Mouse (Mus musculus) embryonic stem cell, embryonic (primary cell): Measurements from ENCODE around the gene Dnmt3b.
"Not testable (repeated sequence)": the region's sequence is repeated elsewhere in the genome, so short reads cannot be mapped to it uniquely, and the experiment has no call there.

Experiments used
- CTCF ChIA-PET, 4 experiments: fragments of 300-600 bp in 2 of 4; fragments of 350-600 bp in 2 of 4; sonication (Branson Sonifier 250); formaldehyde crosslinking; loops; one replicate each; lab custom pipeline; 2022; ENCODE audit warnings: inconsistent platforms in 2 of 4; lab: Charles Lee
- POLR2A ChIA-PET, 4 experiments: fragments of 300-600 bp in 2 of 4; fragments of 350-600 bp in 2 of 4; sonication (Branson Sonifier 250); formaldehyde crosslinking; loops; one replicate each; lab custom pipeline; 2022; ENCODE audit warnings: antibody characterized with exemption in 4 of 4, inconsistent platforms in 1 of 4; lab: Charles Lee

Gene Dnmt3b

GRCm38 (mm10) chr2:153668754-153669376 lies 19.6 kb downstream of the Dnmt3b start:
- CTCF ChIA-PET = interaction anchor here (0.6 to 1.5 kb wide), 7 partner anchors 10 to 169 kb away, joined by 3 to 8 read pairs (median 4); no protein-coding TSS in a partner anchor
- POLR2A ChIA-PET = interaction anchor here in 1 of 4 experiments (0.6 to 1.0 kb wide), 2 partner anchors 18 to 46 kb away, joined by 3 to 5 read pairs; no protein-coding TSS in a partner anchor

GRCm38 (mm10) chr2:153670111-153670510 lies 20.9 kb downstream of the Dnmt3b start:
- CTCF ChIA-PET = interaction anchor here in 1 of 4 experiments (1.0 to 1.5 kb wide), 3 partner anchors 11 to 181 kb away, joined by 4 to 8 read pairs (median 5); no protein-coding TSS in a partner anchor

DNA sequence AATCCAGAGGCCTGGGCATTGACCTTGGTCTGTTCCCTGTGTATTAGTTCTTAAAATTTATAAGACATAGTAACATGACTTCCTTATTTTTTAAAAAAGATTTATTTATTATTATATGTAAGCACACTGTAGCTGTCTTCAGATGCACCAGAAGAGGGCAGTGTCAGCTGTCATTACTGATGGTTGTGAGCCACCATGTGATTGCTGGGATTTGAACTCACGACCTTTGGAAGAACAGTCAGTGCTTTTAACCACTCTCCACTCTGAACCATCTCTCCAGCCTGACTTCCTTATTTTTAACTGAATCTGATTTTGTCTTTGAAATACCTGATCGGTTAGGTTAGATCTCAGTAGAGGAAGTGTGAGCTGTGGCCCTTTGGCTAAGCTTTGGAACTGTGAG lies 23.4 kb downstream of the Dnmt3b start:
- POLR2A ChIA-PET = interaction anchor here in 1 of 4 experiments (1.4 kb wide), 1 partner anchor 68 kb away, joined by 4 read pairs; the partner anchor contains the start of gene Mapre1

More at GRCm38 (mm10) chr2:153670111-153670510, 20.9 kb downstream of the Dnmt3b start:
- POLR2A ChIA-PET = no interaction called here

GRCm38 (mm10) chr2:153675364-153675763 lies 26.1 kb downstream of the Dnmt3b start:
- POLR2A ChIA-PET, CTCF ChIA-PET: not testable (repeated sequence)

More for the DNA sequence above, 23.4 kb downstream of the Dnmt3b start:
- CTCF ChIA-PET = interaction anchor here in 3 of 4 experiments (0.6 to 1.5 kb wide), 8 partner anchors 13 to 194 kb away, joined by 3 to 6 read pairs (median 3); no protein-coding TSS in a partner anchor

DNA sequence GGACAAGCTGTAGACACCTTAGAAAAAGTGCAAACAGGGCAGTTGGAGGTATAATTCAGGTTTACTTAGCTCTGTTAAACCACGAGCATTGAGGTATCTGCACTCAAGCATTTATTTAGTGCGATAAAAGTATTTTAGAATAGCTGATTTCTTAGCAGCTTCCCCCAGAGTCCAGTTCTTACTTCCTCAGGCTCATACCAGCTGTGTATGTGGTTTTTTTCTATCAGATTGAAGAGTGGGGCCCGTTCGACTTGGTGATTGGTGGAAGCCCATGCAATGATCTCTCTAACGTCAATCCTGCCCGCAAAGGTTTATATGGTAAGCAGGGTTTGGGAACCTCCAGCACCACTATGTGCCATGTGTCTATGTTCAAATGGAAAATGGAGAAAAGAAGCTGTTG lies 27.7 kb downstream of the Dnmt3b start:
- ChIA-PET CTCF (interaction anchor here (1.0 to 2.3 kb wide), 5 partner anchors 17 to 277 kb away, joined by 3 to 6 read pairs (median 4); no protein-coding TSS in a partner anchor), POLR2A (no interaction called here)

DNA sequence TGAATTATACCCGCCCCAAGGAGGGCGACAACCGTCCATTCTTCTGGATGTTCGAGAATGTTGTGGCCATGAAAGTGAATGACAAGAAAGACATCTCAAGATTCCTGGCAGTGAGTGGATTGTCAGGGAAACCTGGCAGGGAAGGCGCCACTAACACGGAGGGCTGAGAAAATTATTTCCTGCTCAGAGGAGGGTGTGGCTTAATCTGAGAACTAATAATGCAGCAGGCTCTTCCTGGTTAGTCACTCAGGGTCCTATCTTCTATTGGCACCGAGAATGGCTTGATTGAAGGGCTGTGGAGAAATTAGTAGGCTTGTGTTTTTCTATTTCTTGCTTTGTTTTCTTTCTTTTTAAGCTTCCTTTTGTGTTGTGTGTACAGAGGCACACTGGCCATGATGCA lies 28.3 kb downstream of the Dnmt3b start:
- CTCF ChIA-PET = interaction anchor here (1.0 to 2.3 kb wide), 5 partner anchors 17 to 276 kb away, joined by 3 to 6 read pairs (median 4); no protein-coding TSS in a partner anchor
- POLR2A ChIA-PET = no interaction called here

DNA sequence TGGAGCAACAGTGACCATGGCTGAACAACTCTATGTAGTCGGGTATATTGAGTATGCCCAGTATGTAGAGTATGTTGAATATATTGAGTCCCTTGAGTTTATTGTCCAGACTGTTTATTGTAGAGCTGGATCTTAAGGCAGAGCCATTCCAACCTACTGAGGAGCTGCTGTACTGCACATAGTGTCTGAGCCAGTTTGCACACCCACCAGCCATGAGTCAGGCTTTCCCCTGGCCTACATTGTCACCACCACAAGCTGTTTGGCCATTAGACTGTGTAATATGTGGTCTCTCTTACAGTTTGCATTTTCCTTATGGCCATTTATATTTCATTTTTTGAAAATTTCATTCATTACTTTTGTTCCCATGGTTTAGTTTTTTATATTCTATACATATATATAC lies 30.7 kb downstream of the Dnmt3b start:
- ChIA-PET POLR2A (interaction anchor here in 1 of 4 experiments (1.8 kb wide), 1 partner anchor 73 kb away, joined by 4 read pairs; no protein-coding TSS in a partner anchor), CTCF (interaction anchor here in 2 of 4 experiments (0.7 to 1.4 kb wide), 2 partner anchors 14 to 418 kb away, joined by 3 to 4 read pairs; no protein-coding TSS in a partner anchor)

- CTCF ChIA-PET = interaction anchor here in 3 of 4 experiments (1.4 to 1.7 kb wide), 4 partner anchors 10 to 158 kb away, joined by 6 to 9 read pairs (median 6); no protein-coding TSS in a partner anchor
These were observed 44.2 kb downstream of the Dnmt3b start for GRCm38 (mm10) chr2:153693413-153693812.

DNA sequence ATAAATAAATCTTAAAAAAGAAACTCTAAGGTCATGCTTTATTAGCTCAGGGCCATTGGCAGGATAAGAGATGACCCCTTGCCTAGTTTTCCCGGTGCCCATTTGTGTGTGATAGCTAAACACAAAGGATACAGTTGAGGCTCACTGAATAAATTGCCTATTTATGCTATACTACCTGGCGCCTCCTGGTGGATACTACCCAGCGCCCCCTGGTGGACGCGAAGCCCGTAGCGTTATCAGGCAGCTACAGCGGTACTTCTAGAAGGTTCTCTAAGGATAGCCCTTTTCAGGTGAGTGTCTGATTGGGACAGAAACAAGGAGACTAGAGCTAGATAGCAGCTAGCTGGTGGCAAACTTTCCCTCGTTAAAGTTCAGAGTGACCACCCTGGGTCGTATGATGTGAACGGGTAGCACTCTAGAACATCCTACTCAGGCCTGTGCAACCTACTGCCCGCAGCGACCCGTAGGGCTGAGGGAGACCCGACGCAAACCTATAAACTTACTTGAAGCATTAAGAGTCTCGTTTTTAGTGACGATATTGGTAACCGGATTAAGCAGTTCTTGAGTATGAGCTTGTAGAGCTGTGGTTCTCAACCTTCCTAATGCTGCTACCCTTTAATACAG lies 45.3 kb downstream of the Dnmt3b start:
- CTCF ChIA-PET = interaction anchor here (0.6 to 1.7 kb wide), 54 partner anchors 8 to 721 kb away, joined by 3 to 10 read pairs (median 4); partner anchors contain the start of gene 4930404H24Rik (in 1 of the 4)
- POLR2A ChIA-PET = interaction anchor here in 3 of 4 experiments (0.5 to 1.4 kb wide), 4 partner anchors 35 to 527 kb away, joined by 3 to 6 read pairs (median 4); partner anchors contain the start of gene Mapre1 (in 1 of the 3)

More at GRCm38 (mm10) chr2:153693413-153693812, 44.2 kb downstream of the Dnmt3b start:
- POLR2A ChIA-PET = not testable (repeated sequence)

DNA sequence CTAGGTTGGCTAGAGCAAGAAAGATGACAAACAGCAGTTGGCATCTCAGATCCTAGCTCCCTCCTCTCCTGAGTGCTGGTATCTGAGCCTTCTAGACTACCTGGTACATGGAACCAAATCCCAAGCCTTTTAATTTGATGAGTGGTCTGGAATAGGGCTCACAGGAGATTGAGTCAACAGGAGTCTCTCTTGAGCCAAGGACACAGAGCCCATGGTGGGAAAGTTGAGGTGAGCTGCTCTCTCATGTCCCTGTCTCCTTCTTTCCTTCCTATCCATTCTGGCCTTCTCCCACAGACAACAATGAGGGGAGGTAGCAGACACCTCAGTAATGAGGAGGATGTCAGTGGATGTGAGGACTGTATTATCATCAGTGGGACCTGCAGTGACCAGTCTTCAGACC lies 47.1 kb downstream of the Dnmt3b start, which contains the start of gene Dnmt3c:
TSS of gene Dnmt3c (plus strand) at position 301 of the 400 bp plus-strand sequence.
- POLR2A ChIA-PET = interaction anchor here in 1 of 4 experiments (0.9 kb wide), 1 partner anchor 9 kb away, joined by 3 read pairs; no protein-coding TSS in a partner anchor
- CTCF ChIA-PET = interaction anchor here in 3 of 4 experiments (0.5 to 1.0 kb wide), 3 partner anchors 10 to 604 kb away, joined by 3 to 5 read pairs (median 3); no protein-coding TSS in a partner anchor

DNA sequence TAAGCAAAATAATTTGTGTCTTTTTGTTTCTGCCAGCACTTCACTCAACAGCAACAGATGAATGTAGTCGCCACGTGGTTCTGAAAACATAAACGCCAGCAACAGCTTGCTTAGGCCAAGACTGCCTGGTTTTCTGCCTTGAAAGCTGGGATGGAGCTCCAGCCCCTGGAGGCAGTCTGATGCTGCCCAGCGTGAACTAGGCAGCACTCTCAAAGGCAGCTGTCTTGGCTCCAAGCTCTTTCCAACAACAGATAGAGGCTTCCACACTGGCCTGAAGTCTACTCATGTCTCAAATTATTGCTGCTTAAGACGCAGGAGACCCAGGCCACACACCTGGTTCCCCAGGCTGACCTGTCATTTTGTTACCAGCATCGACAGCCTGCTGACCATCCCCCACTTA lies 54.1 kb downstream of the Dnmt3b start:
- ChIA-PET POLR2A (interaction anchor here in 3 of 4 experiments (0.5 to 1.8 kb wide), 3 partner anchors 37 to 125 kb away, joined by 3 to 6 read pairs (median 4); partner anchors contain the start of gene Mapre1 (in 1 of the 3)), CTCF (interaction anchor here in 3 of 4 experiments (0.6 to 2.1 kb wide), 4 partner anchors 9 to 1457 kb away, joined by 3 to 9 read pairs (median 6); no protein-coding TSS in a partner anchor)

- ChIA-PET CTCF (interaction anchor here in 1 of 4 experiments (0.6 kb wide), 1 partner anchor 381 kb away, joined by 3 read pairs; no protein-coding TSS in a partner anchor), POLR2A (no interaction called here)
These were observed 61.6 kb downstream of the Dnmt3b start for GRCm38 (mm10) chr2:153710701-153711330.

DNA sequence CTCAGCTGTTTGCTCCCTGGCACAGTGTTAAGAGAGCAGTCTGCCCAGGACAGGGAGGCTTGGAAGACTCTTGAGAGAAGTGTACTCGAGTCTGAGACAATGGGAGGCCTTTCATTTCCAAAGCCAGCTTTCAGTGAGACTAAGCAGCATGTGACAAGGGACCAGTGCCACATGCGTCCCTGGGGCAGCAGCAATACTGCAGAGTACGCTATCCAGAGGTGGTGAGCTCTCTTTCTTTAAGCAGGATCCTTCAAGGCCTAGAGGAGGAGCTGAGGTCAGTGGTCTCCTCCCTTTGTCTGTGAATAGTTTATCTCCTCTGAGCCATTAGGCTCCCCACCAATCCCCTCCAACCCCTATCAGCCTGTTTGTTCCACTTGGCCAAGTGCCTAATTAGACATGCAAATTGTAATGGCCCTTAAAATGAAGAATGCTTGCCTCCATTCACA lies 63.4 kb downstream of the Dnmt3b start:
- ChIA-PET POLR2A (interaction anchor here (0.5 to 1.9 kb wide), 9 partner anchors 28 to 659 kb away, joined by 3 to 14 read pairs (median 5); partner anchors contain the start of gene Mapre1 (in 3 of the 4)), CTCF (interaction anchor here in 3 of 4 experiments (0.7 to 1.7 kb wide), 8 partner anchors 26 to 326 kb away, joined by 3 to 12 read pairs (median 3); no protein-coding TSS in a partner anchor)

GRCm38 (mm10) chr2:153713227-153713626 lies 64.0 kb downstream of the Dnmt3b start:
- ChIA-PET CTCF (interaction anchor here in 3 of 4 experiments (0.5 to 1.7 kb wide), 9 partner anchors 26 to 887 kb away, joined by 3 to 12 read pairs (median 3); no protein-coding TSS in a partner anchor), POLR2A (interaction anchor here (0.6 to 1.9 kb wide), 8 partner anchors 28 to 658 kb away, joined by 3 to 14 read pairs (median 6); partner anchors contain the start of gene Mapre1 (in 3 of the 4))

DNA sequence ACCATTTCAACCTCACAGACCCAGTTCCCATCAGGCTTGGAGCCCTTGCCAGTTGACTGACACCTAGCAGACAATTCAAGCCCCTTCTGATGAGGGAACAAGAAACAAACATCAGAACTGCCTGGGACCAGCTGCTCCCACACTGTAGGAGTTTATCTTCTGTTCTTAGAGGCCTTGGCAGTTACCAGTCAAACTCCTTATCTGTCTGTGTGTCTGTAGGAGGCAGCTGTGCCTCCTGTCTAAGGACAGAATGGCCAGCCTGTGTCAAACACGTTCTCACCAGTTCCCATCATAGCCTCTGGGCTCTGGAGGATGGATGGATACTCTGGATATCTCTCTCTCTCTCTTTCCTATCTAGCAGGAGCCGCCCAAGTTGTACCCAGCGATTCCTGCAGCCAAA lies 68.6 kb downstream of the Dnmt3b start:
- CTCF ChIA-PET, POLR2A ChIA-PET: not testable (repeated sequence)

GRCm38 (mm10) chr2:153723098-153723497 lies 73.8 kb downstream of the Dnmt3b start:
- POLR2A ChIA-PET = interaction anchor here in 1 of 4 experiments (0.9 kb wide), 1 partner anchor 19 kb away, joined by 3 read pairs; no protein-coding TSS in a partner anchor

DNA sequence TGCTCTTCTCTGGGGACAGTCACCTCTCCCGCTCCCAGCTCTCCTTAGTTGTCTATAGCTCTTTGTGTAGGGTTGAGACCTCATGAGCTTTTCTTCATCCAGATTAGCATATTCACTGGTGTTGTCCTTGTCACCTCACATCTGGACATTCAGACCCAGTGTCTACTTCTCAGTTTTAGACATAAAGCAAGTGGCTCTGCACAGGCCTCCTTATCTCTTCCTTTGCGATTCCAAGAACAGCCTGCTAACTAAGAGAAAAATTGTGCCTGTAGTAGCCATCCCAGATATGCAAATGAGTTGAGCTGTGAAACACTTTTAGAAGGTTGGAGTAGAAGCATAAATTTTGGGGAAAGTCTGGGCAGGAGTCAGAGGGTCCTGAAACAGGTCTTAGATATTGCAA lies 75.2 kb downstream of the Dnmt3b start:
- POLR2A ChIA-PET = interaction anchor here in 1 of 4 experiments (0.8 kb wide), 1 partner anchor 17 kb away, joined by 3 read pairs; the partner anchor contains the start of gene Mapre1
- CTCF ChIA-PET = interaction anchor here in 1 of 4 experiments (0.6 kb wide), 1 partner anchor 55 kb away, joined by 4 read pairs; no protein-coding TSS in a partner anchor

More at GRCm38 (mm10) chr2:153723098-153723497, 73.8 kb downstream of the Dnmt3b start:
- CTCF ChIA-PET = no interaction called here
